Mouse (Mus musculus): Measurements from ENCODE around the gene Usp46. TPM values are rescaled to one million over a fixed set of nuclear protein-coding genes. Genes with fewer than 3 reads are reported as not detected.

The Usp46 gene
- polyA plus RNA-seq, 1 experiment = 2.2 TPM

- TF ChIP-seq POLR2A (IDR thresholded peaks at IDR 0.05; ENCODE audit: control insufficient read depth, extremely low read depth, insufficient read depth, low read length, poor library complexity) = no peak
- no peak for TF ChIP-seq CTCF (IDR thresholded peaks at IDR 0.05; ENCODE audit: borderline replicate concordance, control insufficient read depth, extremely low read depth, insufficient read depth, low read length, poor library complexity)
- no peaks in the 10 kb centered on the region for H3K27me3 ChIP-seq (ENCODE audit: control insufficient read depth, insufficient read depth, low read length)
- 97% methylated on average over 11 of the region's 11 CpGs for WGBS
- H3K4me1 ChIP-seq (replicated peaks; ENCODE audit: control insufficient read depth, insufficient read depth, low read length) = no peaks in the 10 kb centered on the region
- no peaks in the 10 kb centered on the region for H3K36me3 ChIP-seq (ENCODE audit: control insufficient read depth, insufficient read depth, low read length)
- DNase-seq = no peak
- no peak overlapping the region for H3K27ac ChIP-seq (ENCODE audit: control insufficient read depth, insufficient read depth, low read length)
- H3K4me3 ChIP-seq (ENCODE audit: control insufficient read depth, insufficient read depth, low read length) = no peak overlapping the region
Observed at GRCm38 (mm10) chr5:74097116-74097853, 29.1 kb upstream of the Usp46 start.

- TF ChIP-seq CTCF (IDR thresholded peaks at IDR 0.05; ENCODE audit: borderline replicate concordance, control insufficient read depth, extremely low read depth, insufficient read depth, low read length, poor library complexity) (no peak), POLR2A (IDR thresholded peaks at IDR 0.05; ENCODE audit: control insufficient read depth, extremely low read depth, insufficient read depth, low read length, poor library complexity) (no peak)
- Histone ChIP-seq H3K36me3 (ENCODE audit: control insufficient read depth, insufficient read depth, low read length) (no peaks in the 10 kb centered on the region), H3K4me3 (ENCODE audit: control insufficient read depth, insufficient read depth, low read length) (no peak overlapping the region), H3K27ac (ENCODE audit: control insufficient read depth, insufficient read depth, low read length) (no peak overlapping the region), H3K27me3 (ENCODE audit: control insufficient read depth, insufficient read depth, low read length) (no peaks in the 10 kb centered on the region), H3K4me1 (replicated peaks; ENCODE audit: control insufficient read depth, insufficient read depth, low read length) (no peaks in the 10 kb centered on the region)
- 98% methylated on average over 1 of the region's 1 CpGs for WGBS
- no peak for DNase-seq
Observed at GRCm38 (mm10) chr5:74096060-74096459, 27.8 kb upstream of the Usp46 start.

GRCm38 (mm10) chr5:74095611-74096010, 27.4 kb upstream of the Usp46 start:
- Histone ChIP-seq H3K27ac (ENCODE audit: control insufficient read depth, insufficient read depth, low read length) (no peak overlapping the region), H3K4me1 (replicated peaks; ENCODE audit: control insufficient read depth, insufficient read depth, low read length) (no peaks in the 10 kb centered on the region), H3K4me3 (ENCODE audit: control insufficient read depth, insufficient read depth, low read length) (no peak overlapping the region), H3K27me3 (ENCODE audit: control insufficient read depth, insufficient read depth, low read length) (no peaks in the 10 kb centered on the region), H3K36me3 (ENCODE audit: control insufficient read depth, insufficient read depth, low read length) (no peaks in the 10 kb centered on the region)
- over 99% methylated on average over 2 of the region's 2 CpGs for WGBS
- TF ChIP-seq CTCF (IDR thresholded peaks at IDR 0.05; ENCODE audit: borderline replicate concordance, control insufficient read depth, extremely low read depth, insufficient read depth, low read length, poor library complexity) (no peak), POLR2A (IDR thresholded peaks at IDR 0.05; ENCODE audit: control insufficient read depth, extremely low read depth, insufficient read depth, low read length, poor library complexity) (no peak)
- DNase-seq = no peak

- no peak for DNase-seq
- Histone ChIP-seq H3K27ac (ENCODE audit: control insufficient read depth, insufficient read depth, low read length) (no peak overlapping the region), H3K27me3 (ENCODE audit: control insufficient read depth, insufficient read depth, low read length) (no peaks in the 10 kb centered on the region), H3K36me3 (ENCODE audit: control insufficient read depth, insufficient read depth, low read length) (no peaks in the 10 kb centered on the region), H3K4me1 (replicated peaks; ENCODE audit: control insufficient read depth, insufficient read depth, low read length) (no peaks in the 10 kb centered on the region), H3K4me3 (ENCODE audit: control insufficient read depth, insufficient read depth, low read length) (no peak overlapping the region)
- 93% methylated on average over 8 of the region's 8 CpGs for WGBS
- TF ChIP-seq CTCF (IDR thresholded peaks at IDR 0.05; ENCODE audit: borderline replicate concordance, control insufficient read depth, extremely low read depth, insufficient read depth, low read length, poor library complexity) = no peak
- no peak for TF ChIP-seq POLR2A (IDR thresholded peaks at IDR 0.05; ENCODE audit: control insufficient read depth, extremely low read depth, insufficient read depth, low read length, poor library complexity)
Observed at GRCm38 (mm10) chr5:74094841-74095437, 26.7 kb upstream of the Usp46 start.

- no peak overlapping the region for H3K27ac ChIP-seq (ENCODE audit: control insufficient read depth, insufficient read depth, low read length)
- TF ChIP-seq CTCF (IDR thresholded peaks at IDR 0.05; ENCODE audit: borderline replicate concordance, control insufficient read depth, extremely low read depth, insufficient read depth, low read length, poor library complexity) = no peak
- no peak for TF ChIP-seq POLR2A (IDR thresholded peaks at IDR 0.05; ENCODE audit: control insufficient read depth, extremely low read depth, insufficient read depth, low read length, poor library complexity)
- WGBS = 35% methylated on average over 11 of the region's 11 CpGs
- no peaks in the 10 kb centered on the region for H3K36me3 ChIP-seq (ENCODE audit: control insufficient read depth, insufficient read depth, low read length)
- H3K4me1 ChIP-seq (replicated peaks; ENCODE audit: control insufficient read depth, insufficient read depth, low read length) = no peaks in the 10 kb centered on the region
- H3K4me3 ChIP-seq (ENCODE audit: control insufficient read depth, insufficient read depth, low read length) = peak overlapping the region; percentile 86
- no peak for DNase-seq
- H3K27me3 ChIP-seq (ENCODE audit: control insufficient read depth, insufficient read depth, low read length) = no peaks in the 10 kb centered on the region
Observed at GRCm38 (mm10) chr5:74093556-74094428, 25.6 kb upstream of the Usp46 start.

GRCm38 (mm10) chr5:74092833-74093555, 24.8 kb upstream of the Usp46 start:
- TF ChIP-seq POLR2A (IDR thresholded peaks at IDR 0.05; ENCODE audit: control insufficient read depth, extremely low read depth, insufficient read depth, low read length, poor library complexity) (0 out of 2 replicates have a peak, but pooled peaks have one; percentile 31), CTCF (IDR thresholded peaks at IDR 0.05; ENCODE audit: borderline replicate concordance, control insufficient read depth, extremely low read depth, insufficient read depth, low read length, poor library complexity) (peak; percentile 50; the same call in 1 of the 2 replicates)
- H3K27ac ChIP-seq (ENCODE audit: control insufficient read depth, insufficient read depth, low read length) = no peak overlapping the region
- no peaks in the 10 kb centered on the region for H3K36me3 ChIP-seq (ENCODE audit: control insufficient read depth, insufficient read depth, low read length)
- DNase-seq = peak; percentile 90
- H3K4me1 ChIP-seq (replicated peaks; ENCODE audit: control insufficient read depth, insufficient read depth, low read length) = no peaks in the 10 kb centered on the region
- WGBS = under 1% methylated on average over 57 of the region's 57 CpGs
- H3K27me3 ChIP-seq (ENCODE audit: control insufficient read depth, insufficient read depth, low read length) = no peaks in the 10 kb centered on the region
- H3K4me3 ChIP-seq (ENCODE audit: control insufficient read depth, insufficient read depth, low read length) = peak overlapping the region; percentile 86

Data from thymus, adult 2 months (tissue).